Mouse (Mus musculus): ENCODE data around the gene Sash3.

Gene Sash3

GRCm38 (mm10) chrX:48140286-48140877 is 5.9 kb upstream of the Sash3 start:
- DNase-seq (ENCODE audit: low spot score in 2 of 2), result peak; percentile 72 to 78

DNA sequence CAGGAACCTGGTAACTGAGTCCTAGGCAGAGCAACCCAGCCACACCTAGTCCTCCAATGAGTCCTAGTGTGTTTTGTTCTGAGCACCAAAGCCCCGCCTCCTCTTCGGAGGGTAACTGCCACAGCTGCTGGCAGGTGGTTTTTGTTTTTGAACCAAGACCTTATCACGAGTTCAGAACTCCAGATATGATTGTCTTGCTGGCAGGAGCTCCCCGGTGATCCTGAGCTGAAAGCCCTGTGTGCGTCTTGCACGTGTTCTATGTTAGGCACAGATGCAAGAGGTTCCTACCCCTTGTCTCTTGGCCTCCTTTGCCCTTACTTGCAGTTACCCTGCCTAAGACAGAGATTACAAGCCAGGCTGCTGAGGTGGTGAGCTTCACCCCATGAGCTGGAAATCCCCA is 4.8 kb upstream of the Sash3 start:
- DNase-seq (ENCODE audit: low spot score in 2 of 2), result peak; percentile 76 to 77

- peak; percentile 68 to 72 for DNase-seq (ENCODE audit: low spot score in 2 of 2)
Measured at GRCm38 (mm10) chrX:48143415-48144335, 2.6 kb upstream of the Sash3 start.

DNA sequence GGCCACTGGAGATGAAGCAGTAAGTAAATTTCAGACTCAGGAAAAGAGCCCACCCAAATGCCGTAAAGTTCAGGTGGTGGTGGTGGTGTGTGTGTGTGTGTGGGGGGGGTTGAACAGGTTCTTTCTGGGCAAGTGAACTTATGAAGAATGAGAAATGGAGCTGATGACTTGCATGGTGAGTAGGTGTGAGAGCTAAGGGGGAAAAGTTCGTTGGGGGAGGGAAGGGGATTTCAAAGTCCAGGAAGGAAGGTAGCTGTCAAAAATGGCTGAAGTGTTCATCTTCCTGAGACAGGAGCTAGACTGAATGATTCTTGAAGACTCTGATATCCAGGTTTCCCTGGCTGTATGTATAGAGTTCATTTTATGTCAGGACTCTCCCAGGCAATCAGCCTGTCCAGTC is 990 bp downstream of the Sash3 start:
- DNase-seq (ENCODE audit: low spot score in 2 of 2), result no peak

GRCm38 (mm10) chrX:48147741-48148186 is 1.5 kb downstream of the Sash3 start:
- peak; percentile 82 for DNase-seq (ENCODE audit: low spot score in 2 of 2)

GRCm38 (mm10) chrX:48152106-48152505 is 5.9 kb downstream of the Sash3 start:
- DNase-seq (ENCODE audit: low spot score in 2 of 2), result no peak

DNA sequence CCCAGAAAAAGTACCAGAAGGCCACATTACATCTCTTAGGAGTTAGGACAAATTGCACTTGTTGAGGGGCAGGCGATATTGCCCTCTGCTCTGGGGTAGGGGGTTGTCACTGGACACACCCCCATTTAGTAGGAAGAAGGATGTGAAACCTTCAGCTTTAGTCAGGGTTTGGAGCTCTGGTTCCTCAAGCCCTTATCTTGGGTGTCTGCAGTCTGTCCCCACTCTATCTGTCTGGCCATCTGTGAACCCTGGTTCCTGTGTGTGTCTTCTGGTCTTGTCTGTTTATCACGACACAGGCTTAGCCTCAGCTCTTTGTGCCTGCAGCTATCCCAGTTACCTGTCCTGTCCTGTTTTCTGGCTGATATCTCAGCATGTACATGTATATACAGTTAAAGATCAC is 7.2 kb downstream of the Sash3 start:
- DNase-seq (ENCODE audit: low spot score in 2 of 2), result peak; percentile 48 to 59

DNA sequence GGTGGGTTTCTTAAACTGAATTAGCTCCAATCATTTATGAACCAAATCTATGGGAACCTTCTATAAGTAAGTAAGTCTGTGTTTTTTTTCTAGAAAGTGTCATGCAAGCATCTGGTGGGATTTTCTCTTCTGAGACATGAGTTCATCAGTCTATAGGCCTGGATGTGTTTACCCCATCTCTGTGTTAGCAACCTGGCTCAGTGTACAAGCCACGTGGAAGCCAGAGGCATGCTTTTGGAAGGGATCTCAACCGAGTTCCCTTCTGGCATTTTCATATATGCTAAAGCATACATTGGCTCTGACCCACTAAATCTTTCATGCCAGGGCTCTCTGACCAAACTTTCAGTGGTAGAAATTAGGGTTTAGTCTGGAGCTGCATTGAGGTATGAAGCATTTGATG is 7.7 kb downstream of the Sash3 start:
- no peak for DNase-seq (ENCODE audit: low spot score in 2 of 2)

GRCm38 (mm10) chrX:48155489-48155888 is 9.3 kb downstream of the Sash3 start:
- no peak for DNase-seq (ENCODE audit: low spot score in 2 of 2)

GRCm38 (mm10) chrX:48157396-48157795 is 11.2 kb downstream of the Sash3 start:
- no peak for DNase-seq (ENCODE audit: low spot score in 2 of 2)

DNA sequence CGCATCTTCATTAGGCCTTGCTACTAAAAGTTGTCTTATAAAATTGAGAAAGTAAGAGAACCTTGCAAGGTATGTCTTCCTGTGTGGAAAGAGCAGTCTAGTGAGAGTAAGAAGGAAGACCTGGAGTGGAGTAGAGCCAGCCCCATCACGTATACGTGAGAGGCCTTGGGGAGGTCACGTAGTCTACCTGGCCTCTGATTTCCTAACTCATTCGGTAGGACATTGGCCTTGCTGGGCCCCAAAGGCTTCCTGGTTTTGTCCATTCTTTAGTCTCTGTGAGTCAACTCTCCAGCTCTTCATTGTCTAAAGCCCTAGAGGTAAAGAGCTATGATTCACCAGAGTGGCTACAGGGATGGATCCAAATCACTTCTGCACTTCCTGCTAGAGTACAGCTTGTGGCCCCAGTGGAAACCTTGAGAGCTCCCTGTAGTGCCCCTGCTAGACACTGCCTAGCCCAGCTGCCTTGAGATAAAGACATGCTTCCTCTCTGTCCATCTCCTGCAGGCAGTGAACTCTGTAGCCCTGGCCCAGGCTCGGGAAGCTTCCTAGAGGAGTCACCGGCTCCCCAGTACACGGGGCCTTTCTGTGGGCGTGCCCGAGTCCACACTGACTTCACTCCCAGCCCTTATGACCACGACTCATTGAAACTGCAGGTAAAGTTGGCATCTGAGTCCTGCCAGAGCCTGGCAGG is 12.1 kb downstream of the Sash3 start:
- no peak for DNase-seq (ENCODE audit: low spot score in 2 of 2)

DNA sequence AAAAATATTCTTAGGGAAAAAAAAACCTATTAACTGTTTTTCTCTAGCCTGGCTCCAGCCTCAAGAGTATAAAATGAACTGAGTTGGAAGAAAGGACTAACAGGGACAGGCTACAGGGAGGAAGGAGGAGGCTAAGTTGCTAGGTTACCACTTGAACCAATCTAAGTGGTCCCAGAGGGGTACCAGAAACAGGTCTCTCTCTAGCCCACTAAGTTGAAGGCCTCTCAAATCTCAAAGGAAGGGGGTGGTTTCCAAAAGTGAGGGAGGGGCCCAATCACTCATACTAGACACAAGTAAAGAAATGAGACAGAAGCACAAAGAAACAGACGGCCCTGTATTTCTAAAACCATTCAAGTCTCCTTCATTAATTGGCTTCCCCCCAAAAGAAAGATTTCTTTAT is 23.7 kb downstream of the Sash3 start:
- DNase-seq (ENCODE audit: low spot score in 2 of 2), result no peak

- DNase-seq (ENCODE audit: low spot score in 2 of 2), result no peak
Measured at GRCm38 (mm10) chrX:48170368-48170767, 24.1 kb downstream of the Sash3 start.

DNA sequence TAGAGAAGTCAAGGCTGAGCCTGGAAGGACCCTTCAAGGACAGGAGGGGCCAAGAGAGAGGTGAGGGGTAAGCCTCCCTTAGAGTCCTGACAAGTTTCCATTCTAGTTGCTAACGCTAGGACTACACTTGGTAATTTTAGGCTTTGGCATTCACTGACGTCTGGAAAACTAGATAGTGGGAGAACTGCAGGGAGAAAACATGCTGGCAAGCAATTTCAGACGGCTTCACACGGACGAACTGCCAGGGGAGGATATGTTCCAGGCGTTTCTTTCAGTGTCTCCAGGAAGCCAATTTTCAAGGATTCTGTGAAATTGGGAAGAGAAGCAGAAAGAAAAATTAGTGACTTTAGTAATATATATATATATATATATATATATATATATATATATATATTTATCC is 35.6 kb downstream of the Sash3 start:
- DNase-seq (ENCODE audit: low spot score in 2 of 2), result no peak

DNA sequence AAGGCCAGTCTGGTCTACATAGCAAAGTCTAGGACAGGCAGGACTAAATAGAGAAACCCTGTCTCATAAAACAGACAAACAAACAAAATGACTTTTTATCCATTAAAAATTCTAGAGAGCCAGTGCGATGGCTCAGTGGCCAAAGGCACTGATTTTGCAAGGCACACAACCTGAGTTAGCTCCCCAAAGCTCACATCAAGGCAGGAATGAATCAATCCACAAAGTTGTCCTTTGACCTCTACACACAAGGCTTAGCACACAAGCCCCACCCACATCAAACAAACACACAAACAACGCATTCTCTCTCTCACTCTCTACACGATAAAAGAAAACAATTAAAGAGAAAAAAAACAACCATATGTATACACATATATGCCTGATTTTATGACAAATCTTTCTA is 38.5 kb downstream of the Sash3 start:
- no peak for DNase-seq (ENCODE audit: low spot score in 2 of 2)

- DNase-seq (ENCODE audit: low spot score in 2 of 2), result no peak
Measured at GRCm38 (mm10) chrX:48191261-48191660, 45.0 kb downstream of the Sash3 start.

DNA sequence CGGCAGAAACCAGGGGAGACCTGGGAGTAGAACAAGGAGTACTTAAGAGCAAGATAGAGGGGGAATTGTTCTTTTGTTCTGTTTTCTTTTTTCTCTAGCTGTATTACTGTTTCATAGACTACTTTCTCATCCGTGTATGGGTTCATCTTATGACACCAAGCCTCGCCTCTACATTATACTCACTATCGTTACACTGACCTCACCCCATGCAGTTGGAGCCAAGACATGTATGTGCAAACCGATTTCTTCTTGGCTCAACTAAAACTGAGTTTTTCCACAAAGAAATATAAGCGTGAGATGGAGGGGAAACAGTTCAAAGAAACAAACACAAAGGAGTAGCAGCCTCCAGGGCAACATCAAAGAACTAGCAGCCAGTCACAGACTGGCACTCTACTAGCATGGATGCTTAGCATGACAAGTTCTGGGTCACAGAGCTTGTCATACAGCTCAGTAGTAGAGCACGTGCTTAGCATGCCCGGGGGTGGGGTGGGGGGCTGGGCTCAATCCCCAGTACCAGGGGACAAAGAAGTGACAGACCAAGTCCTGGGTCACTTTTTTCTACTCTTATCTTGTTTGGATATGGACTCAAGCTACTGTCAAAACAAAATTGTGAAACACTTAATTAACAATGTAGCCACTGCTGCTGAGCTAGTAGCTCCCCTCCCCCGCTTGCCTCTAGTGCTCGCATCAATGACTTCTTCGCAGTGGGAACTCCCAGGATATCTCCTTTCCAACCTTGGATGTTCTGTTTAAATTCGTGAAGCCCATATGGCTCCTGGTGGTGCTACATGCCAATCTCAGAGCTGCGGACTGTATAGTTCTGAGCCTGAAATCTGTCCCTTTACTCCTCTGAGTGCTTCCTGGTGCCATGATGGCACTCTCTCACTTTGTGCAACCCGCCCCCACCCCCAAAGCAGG is 47.3 kb downstream of the Sash3 start:
- DNase-seq (ENCODE audit: low spot score in 2 of 2), result no peak

- DNase-seq (ENCODE audit: low spot score in 2 of 2), result no peak
Measured at GRCm38 (mm10) chrX:48197856-48198255, 51.6 kb downstream of the Sash3 start.

DNA sequence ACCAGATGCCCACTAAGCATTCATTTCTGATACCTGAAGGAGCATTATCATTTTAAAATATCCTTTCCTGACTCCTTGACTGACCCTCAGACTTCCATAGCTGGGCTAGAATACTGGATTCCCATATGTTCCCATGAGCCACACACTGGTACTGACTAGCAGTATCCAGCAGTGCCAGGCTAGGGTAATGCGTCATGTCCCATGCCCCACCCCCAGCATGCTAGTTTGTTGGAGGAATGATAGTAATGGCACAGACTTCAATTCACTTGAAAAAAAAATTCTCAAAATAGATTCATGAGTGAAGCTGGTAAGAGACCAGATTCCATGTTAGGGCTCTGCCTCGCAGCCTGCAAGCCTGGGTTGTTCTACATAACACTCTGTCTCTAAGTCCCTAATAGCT is 52.8 kb downstream of the Sash3 start:
- no peak for DNase-seq (ENCODE audit: low spot score in 2 of 2)

- no peak for DNase-seq (ENCODE audit: low spot score in 2 of 2)
Measured at GRCm38 (mm10) chrX:48200699-48201098, 54.5 kb downstream of the Sash3 start.

- DNase-seq (ENCODE audit: low spot score in 2 of 2), result peak in 1 of 2 experiments; percentile 2
Measured at GRCm38 (mm10) chrX:48201973-48202372, 55.7 kb downstream of the Sash3 start.
